Mouse (Mus musculus): Measurements from ENCODE around the gene Ddb1.

DNA sequence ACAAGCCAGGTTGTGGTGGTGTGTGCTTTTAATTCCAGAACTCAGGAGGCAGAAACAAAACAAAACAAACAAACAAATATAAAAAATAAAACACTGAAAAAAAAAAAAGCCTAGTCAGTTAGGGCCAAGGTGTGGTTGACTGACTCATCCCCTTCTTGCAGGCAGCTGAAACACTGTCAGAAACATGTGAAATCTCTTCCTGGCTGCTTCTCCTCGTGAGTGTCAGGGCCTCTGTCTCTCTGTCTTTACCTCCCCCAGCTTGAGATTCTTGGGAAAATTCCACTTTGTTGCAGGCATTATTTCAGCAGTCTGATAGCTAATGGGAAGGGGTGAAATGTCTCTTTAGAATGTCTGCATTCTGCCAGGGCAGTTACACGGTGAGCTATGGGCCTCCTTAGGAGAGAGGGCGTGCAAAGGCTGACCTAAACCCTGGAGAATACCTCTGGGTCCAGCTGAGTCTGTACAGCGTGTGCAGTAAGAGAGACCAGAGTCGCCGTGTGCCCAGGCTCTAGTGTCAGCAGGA, 2.8 kb upstream of the Ddb1 start:
- no peak for TF ChIP-seq CTCF (conservative IDR thresholded peaks at IDR 0.05; ENCODE audit: insufficient read depth, insufficient read length, low read depth, low read length)
- TF ChIP-seq POLR2A (IDR thresholded peaks at IDR 0.05; ENCODE audit: low read depth, low read length): no peak
